Mouse (Mus musculus) CD4-positive, CD25-positive, alpha-beta regulatory T cell, adult 2 months (primary cell): ENCODE measurements around the gene Apof.

ENCODE experiments used
- DNase-seq: peaks from one replicate; pipeline ENCODE4 v3.0.0-alpha.2; 2012; ENCODE audit warnings: low read depth, low spot score

Gene Apof

GRCm38 (mm10) chr10:128268371-128268770 is at the start of gene Apof:
TSS of gene Apof (plus strand) at chr10:128268671.
- no peak for DNase-seq

GRCm38 (mm10) chr10:128221533-128222286 is 46.8 kb upstream of the Apof start:
- peak; percentile 63 for DNase-seq

DNA sequence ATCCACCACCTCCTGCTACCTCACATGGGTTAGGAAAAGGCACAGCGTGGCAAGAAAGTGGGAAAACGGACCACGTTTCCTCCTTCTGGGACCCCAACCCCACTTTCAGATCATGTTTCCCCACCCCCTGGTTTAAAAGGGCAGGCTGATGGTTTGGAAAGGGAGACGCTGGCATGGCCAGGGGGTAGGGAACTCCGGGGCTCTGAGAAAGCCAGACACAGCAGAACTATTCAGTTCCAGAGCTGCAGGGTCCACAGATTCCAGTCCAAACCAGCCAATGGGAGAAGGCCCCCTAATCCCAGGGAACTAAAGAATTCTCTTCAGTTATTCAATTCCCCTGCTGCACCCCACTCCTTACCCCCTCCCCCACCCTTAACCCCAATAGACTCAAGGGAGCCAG is 43.4 kb upstream of the Apof start:
- no peak for DNase-seq

- DNase-seq: no peak
Measured at GRCm38 (mm10) chr10:128225538-128225937, 42.9 kb upstream of the Apof start, which contains the start of gene Mip. TSS of gene Mip (plus strand) at chr10:128225838.

DNA sequence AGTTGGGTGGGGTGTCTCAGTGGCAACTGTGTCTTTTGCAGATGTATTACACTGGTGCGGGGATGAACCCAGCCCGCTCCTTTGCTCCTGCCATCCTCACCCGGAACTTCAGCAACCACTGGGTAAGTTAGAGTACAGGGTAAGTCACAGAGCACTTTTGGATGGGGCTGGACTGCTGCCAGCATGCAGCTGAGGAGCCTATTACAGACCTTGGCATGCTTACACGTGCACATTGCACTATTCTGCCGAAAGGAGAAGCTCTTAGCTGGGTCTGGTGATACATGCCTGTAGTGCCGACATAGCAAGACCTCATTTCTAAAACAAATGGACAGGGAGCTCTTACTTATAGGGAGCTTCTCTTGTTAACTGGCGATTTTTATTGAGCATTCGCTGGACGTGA is 40.9 kb upstream of the Apof start:
- no peak for DNase-seq

DNA sequence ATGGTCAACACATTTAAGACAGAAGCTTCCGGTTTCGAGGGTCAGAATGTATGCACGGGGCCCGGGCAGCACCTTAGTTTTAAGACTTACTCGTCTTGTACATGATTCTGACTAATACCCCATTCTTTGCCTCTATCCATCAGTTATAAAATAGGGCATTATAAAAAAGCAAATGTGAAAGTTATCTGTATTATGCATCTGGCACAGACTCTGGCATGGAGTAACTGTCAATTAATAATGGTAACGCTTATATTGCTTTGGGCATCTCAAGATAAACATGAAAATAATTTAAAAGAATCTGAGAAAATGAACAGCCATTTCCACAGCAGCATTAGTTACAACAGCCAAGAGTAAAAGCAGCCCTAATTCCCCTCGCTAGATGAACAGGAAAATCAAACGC is 40.5 kb upstream of the Apof start:
- no peak for DNase-seq

GRCm38 (mm10) chr10:128230582-128230981 is 37.9 kb upstream of the Apof start:
- peak; percentile 55 for DNase-seq

- peak; percentile 56 for DNase-seq
Measured at GRCm38 (mm10) chr10:128231146-128231545, 37.3 kb upstream of the Apof start.

DNA sequence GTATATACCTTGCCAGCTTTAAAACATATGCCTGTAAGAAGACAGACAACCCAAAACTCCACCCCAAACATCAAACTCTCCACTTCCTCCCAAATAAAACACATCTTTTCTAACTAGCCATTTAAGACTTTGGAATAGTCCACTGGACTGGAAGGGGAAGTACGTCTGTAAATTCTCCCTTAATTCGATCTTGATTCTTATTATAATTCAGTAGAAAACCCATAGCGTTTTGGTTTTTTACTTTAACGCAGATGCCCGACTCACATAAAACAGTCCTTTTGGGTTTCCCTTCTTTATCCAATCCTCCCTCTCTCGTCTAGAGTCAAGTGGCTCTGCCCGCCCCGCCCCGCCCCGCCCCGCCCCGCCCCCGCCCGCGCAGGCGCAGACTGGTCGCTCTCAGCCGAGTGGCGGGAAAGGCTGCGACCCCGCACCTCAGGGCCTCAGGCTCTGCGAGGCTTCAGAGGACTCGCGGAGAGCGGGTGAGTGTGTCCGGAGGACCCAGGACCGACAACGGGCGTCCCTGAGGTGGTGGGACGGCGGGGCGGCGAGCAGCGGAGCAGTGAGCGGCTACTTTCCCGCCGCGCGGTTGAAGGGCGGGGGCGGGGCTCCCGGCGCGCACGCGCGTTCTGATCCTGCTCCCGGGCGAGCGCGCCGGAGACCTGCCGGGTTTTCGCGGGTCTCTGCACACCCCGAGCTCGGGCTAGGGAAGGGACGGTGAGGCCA is 36.6 kb upstream of the Apof start, which contains the start of gene Timeless:
Gene Timeless, plus strand, starts transcription at position 369 of the 723 bp plus-strand sequence.
- DNase-seq: peak; percentile 92

GRCm38 (mm10) chr10:128232420-128232985 is 36.0 kb upstream of the Apof start:
- DNase-seq: peak; percentile 87

DNA sequence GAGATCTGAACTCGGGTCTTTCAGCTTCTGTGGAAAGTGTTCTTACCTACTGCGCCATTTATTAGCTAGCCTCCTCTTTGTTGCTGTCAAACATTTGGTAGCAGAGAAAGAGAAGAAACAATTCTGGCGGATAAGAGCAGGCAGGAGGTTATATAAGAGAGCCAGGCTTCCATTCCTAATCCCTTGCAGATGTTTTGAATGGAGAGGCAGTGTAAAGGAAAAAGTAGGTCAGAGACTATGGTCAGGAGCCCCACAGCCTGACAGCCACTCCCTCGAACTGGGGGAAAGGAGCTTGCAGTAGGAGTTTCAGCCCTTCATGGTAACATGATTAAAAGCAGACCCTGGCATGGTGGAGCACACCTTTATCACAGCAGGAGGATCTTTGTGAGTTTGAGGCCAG is 32.1 kb upstream of the Apof start:
- DNase-seq: no peak

DNA sequence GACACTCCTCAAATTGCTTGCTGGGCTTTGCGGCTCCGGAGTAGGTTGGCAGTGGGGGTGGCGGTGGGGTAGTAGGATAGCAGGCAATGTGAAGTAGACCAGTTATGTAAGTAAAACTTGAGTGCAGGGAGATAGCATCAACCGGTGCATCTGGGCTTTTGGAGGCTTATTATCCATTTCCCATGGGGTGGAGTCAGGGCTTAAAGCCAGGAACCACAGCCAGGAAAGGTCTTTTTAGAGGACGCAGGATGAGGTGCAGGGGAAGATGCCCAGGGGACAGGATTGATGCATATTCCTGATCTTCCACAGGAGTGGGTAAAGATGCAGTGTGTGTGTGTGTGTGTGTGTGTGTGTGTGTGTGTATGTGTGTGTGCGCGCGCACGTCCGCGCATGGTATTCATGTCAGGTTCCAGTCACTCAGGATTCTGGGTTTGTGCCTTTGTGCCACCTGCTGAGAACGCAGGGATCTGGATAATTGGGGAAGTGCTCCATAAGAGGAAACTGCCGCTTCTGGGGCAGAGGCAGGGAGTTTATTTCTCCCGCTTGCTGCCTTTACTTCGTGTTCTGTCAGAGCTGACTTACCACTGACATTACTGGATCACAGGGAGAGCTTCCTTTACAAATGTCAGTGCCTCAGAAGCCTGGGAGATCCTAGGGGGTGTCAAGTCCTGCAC is 30.5 kb upstream of the Apof start:
- DNase-seq: no peak

DNA sequence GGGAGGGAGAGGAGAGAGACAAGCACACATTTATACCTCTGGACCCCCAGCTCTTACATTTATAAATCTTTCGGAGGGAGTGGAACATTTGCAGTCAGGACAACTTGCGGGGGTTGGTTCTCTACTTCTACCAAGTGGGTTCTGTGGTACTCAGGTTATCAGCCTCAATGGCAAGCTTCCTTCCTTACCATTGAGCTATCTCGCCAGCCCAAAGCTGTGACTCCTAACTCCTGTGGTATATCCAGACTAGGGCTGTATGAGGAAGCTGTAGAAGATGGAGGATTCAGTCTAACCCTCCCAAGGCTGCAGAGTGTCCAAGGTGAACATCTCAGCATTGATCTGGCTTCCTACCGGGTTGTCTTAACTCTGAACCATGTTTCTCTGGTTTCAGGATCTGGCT is 29.3 kb upstream of the Apof start:
- DNase-seq: no peak

DNA sequence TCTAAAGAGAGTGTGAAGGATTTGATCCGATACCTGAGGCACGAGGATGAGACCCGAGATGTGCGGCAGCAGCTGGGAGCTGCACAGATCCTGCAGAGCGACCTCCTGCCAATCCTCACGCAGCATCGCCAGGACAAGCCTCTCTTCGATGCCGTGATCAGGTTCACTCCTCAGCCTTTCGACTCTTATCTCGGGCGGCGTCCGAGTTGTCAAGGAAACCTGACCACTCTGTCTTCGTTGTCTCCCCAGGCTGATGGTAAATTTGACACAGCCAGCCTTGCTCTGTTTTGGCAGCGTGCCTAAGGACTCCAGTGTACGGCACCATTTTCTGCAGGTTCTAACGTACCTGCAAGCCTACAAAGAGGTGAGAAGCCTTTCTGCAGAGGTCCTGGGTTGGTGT is 28.3 kb upstream of the Apof start:
- no peak for DNase-seq

DNA sequence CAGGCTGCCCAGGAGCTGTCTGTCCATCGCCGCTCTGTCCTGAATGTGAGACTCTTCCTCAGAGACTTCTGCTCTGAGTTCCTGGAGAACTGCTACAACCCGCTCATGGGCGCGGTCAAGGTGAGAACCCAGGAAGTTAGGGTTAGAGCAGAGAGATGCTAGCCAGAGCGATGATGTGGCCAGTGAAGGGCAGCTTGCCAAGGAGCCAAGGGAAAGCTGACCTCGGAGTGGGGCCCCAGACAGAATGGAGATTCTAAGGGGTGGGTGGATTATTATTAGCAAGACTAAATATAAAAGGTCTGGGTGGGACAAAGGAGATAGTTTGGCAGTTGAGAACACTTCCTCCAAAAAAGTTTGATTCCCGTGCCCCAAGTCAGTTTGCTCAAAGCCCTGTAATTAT is 25.2 kb upstream of the Apof start:
- DNase-seq: no peak

DNA sequence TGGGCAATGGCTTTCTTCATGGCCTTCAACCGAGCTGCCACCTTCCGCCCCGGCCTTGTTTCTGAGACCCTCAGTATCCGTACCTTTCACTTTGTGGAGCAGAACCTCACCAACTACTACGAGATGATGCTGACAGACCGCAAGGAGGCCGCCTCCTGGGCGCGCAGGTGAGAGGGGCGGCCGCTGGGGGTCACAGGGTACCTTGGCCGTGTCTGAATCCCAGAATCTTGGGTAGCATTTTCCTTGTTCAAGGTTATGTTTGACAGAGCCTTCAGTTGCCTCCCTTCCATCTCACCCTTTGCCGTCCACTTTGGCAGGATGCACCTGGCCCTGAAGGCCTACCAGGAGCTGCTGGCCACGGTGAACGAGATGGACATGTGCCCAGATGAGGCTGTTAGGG is 24.4 kb upstream of the Apof start:
- DNase-seq: no peak

GRCm38 (mm10) chr10:128247020-128247732 is 21.3 kb upstream of the Apof start:
- DNase-seq: no peak

DNA sequence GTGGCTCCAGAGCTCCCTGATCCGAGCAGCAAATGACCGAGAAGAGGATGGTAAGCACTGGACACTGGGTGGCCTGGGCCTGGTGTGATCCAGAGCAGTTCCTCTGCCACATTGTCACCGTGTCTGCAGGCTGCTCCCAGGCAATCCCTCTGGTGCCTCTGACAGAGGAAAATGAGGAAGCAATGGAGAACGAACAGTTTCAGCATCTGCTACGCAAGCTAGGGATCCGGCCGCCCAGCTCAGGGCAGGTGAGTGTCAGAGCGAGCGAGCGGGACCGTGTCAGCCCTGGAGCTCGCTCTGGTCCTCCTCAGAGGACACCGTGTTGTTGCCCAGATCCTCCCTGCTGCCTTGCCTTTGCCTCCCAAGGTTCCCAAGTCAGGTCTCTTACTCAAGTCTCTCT is 17.9 kb upstream of the Apof start:
- DNase-seq: no peak

DNA sequence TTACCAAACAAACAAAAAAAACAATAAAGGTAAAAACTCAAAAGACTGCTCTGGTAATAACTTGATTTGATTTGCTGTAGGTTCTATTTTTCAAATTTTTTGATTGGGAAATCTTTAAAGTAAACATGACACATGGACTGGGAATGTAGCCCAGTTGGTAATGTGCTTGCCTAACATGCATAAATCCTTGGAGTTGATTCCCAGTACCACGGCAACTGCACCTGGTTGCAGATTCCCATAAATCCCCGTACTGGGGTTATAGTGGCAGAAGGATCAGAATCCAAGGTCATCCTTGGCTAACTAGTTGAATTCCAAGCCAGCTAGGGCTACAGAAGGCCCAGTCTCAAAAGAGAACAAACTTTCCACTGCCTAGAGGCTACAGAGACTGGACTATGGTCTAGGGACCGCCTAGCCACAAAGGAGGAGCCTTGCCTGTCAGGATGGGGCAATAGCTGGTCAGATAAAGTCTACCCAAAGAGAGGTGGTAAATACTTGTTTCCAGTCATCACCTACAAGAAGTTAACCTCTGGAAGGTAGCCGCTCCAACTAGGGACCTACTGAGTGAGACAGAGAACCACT is 14.7 kb upstream of the Apof start, which contains the start of gene Apon:
Gene Apon, plus strand, starts transcription at position 420 of the 579 bp plus-strand sequence.
- no peak for DNase-seq

- no peak for DNase-seq
Measured at GRCm38 (mm10) chr10:128255925-128256324, 12.5 kb upstream of the Apof start.

DNA sequence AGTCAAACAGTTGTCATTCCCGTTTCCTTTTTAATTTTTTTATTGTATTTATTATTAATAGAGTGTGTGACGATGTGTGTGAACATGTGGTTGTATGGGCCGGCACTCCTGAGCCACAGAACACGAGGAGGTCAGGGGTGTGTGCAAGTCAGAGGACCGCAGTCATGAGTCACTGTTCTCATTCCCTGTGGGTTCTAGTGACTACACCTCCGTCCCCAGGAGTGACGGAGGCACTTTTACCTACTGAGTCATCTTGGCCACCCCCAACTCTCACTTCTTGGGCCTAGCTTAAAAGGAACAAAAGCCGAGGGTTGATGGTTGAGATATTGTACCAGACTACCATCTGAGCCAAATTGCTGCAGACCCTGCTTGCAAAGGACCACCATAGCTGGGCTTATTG is 12.1 kb upstream of the Apof start:
- DNase-seq: no peak
